18 mouse cellular contexts compared by ENCODE assay signal in genomic region chr11:62612604-62613003, GRCm38 (mm10). TPM values are rescaled to one million over a fixed set of nuclear protein-coding genes. Genes with fewer than 3 reads are reported as not detected.
A peak's percentile ranks its signal among the peaks of the same experiment; 100 is the strongest.
DNase-seq lines count a peak whose midpoint lies in the region; ATAC-seq and TF ChIP-seq lines count a peak whose summit lies in the region.
"Had no signal": no experiment of that assay in that cellular context is flagged by ENCODE, and none has a peak within 500 bp of the region (broad histone marks: within the 10 kb centered on the region; RNA-seq: fewer than 3 reads in every experiment).

No protein-coding gene starts in this region.

- intact Hi-C loops in left cerebral cortex, postnatal 10 days (cut with DNase I): loop anchor here (1.0 to 5.0 kb wide), 3 partner anchors 36 to 80 kb away; partner anchors contain the start of genes Lrrc75a and Mmgt2

- TF ChIP-seq CTCF in forebrain, postnatal 0 days (IDR thresholded peaks at IDR 0.05; ENCODE audit: low read depth): no peak

- peak overlapping the region; percentile 57; the same call in 1 of the 2 replicates for H3K9ac ChIP-seq in forebrain, postnatal 0 days
- H3K9ac ChIP-seq in limb, embryonic 13.5 days: peak overlapping the region; percentile 25; the same call in 1 of the 2 replicates
- peak overlapping the region; percentile 74 for H3K9ac ChIP-seq in neural tube, embryonic 13.5 days
- H3K9ac ChIP-seq: liver, embryonic 12.5 days had no signal

- no peak overlapping the region for H3K4me3 ChIP-seq in forebrain, embryonic 10.5 days
- no peak overlapping the region for H3K4me3 ChIP-seq in forebrain, postnatal 0 days (ENCODE audit: low read depth, low read length)
- no peak overlapping the region for H3K4me3 ChIP-seq in limb, embryonic 13.5 days
- H3K4me3 ChIP-seq in neural tube, embryonic 13.5 days: no peak overlapping the region
- H3K4me3 ChIP-seq: heart, embryonic 12.5 days; liver, embryonic 12.5 days had no signal

- WGBS in forebrain, embryonic 10.5 days: 69% methylated on average over 10 of the region's 10 CpGs
- WGBS in forebrain, postnatal 0 days: 45% methylated on average over 10 of the region's 10 CpGs
- WGBS in limb, embryonic 13.5 days: 87% methylated on average over 10 of the region's 10 CpGs
- WGBS in neural tube, embryonic 13.5 days: 33% methylated on average over 10 of the region's 10 CpGs

- H3K4me1 ChIP-seq in forebrain, embryonic 10.5 days: peaks cover 26% of the 10 kb centered on the region
- peaks cover 13% of the 10 kb centered on the region for H3K4me1 ChIP-seq in forebrain, postnatal 0 days (ENCODE audit: insufficient read depth)
- H3K4me1 ChIP-seq in limb, embryonic 13.5 days: peaks cover 17% of the 10 kb centered on the region
- H3K4me1 ChIP-seq in neural tube, embryonic 13.5 days (replicated peaks): peaks cover 32% of the 10 kb centered on the region

- H3K27me3 ChIP-seq in forebrain, embryonic 10.5 days (ENCODE audit: poor library complexity, severe bottlenecking): peaks cover 12% of the 10 kb centered on the region; the same call in 1 of the 2 replicates
- no peaks in the 10 kb centered on the region for H3K27me3 ChIP-seq in forebrain, postnatal 0 days (ENCODE audit: insufficient read depth, low read length)
- no peaks in the 10 kb centered on the region for H3K27me3 ChIP-seq in limb, embryonic 13.5 days
- no peaks in the 10 kb centered on the region for H3K27me3 ChIP-seq in neural tube, embryonic 13.5 days
- H3K27me3 ChIP-seq: heart, embryonic 12.5 days had no signal

- H3K36me3 ChIP-seq in forebrain, embryonic 10.5 days (replicated peaks): peaks cover 57% of the 10 kb centered on the region
- peaks cover 16% of the 10 kb centered on the region; the same call in 1 of the 2 replicates for H3K36me3 ChIP-seq in forebrain, postnatal 0 days (ENCODE audit: insufficient read depth)
- H3K36me3 ChIP-seq in limb, embryonic 13.5 days: peaks cover 62% of the 10 kb centered on the region
- H3K36me3 ChIP-seq in neural tube, embryonic 13.5 days: peaks cover 32% of the 10 kb centered on the region

- H3K9me3 ChIP-seq in forebrain, embryonic 10.5 days: peaks cover 3% of the 10 kb centered on the region; the same call in 1 of the 2 replicates
- no peaks in the 10 kb centered on the region for H3K9me3 ChIP-seq in forebrain, postnatal 0 days (ENCODE audit: low read length)
- no peaks in the 10 kb centered on the region for H3K9me3 ChIP-seq in limb, embryonic 13.5 days
- H3K9me3 ChIP-seq in neural tube, embryonic 13.5 days: no peaks in the 10 kb centered on the region
- H3K9me3 ChIP-seq: heart, embryonic 12.5 days; liver, embryonic 12.5 days had no signal

- H3K27ac ChIP-seq in forebrain, embryonic 10.5 days: peak overlapping the region; percentile 85
- peak overlapping the region; percentile 87; the same call in 1 of the 2 replicates for H3K27ac ChIP-seq in forebrain, postnatal 0 days (ENCODE audit: low read depth, low read length)
- no peak overlapping the region for H3K27ac ChIP-seq in limb, embryonic 13.5 days
- peak overlapping the region; percentile 97 for H3K27ac ChIP-seq in neural tube, embryonic 13.5 days (replicated peaks)
- H3K27ac ChIP-seq: left cerebral cortex, adult 2 months; liver, embryonic 12.5 days had no signal

- H3K4me2 ChIP-seq in forebrain, postnatal 0 days (ENCODE audit: low read depth): peak overlapping the region; percentile 46; the same call in 1 of the 2 replicates
- H3K4me2 ChIP-seq in limb, embryonic 13.5 days (replicated peaks): no peak overlapping the region
- H3K4me2 ChIP-seq in neural tube, embryonic 13.5 days: peak overlapping the region; percentile 54; the same call in 1 of the 2 replicates
- H3K4me2 ChIP-seq: liver, embryonic 12.5 days had no signal

- ATAC-seq in forebrain, postnatal 0 days: no peak
- ATAC-seq in limb, embryonic 13.5 days (ENCODE audit: low FRiP score, low read depth): no peak
- ATAC-seq in neural tube, embryonic 13.5 days (ENCODE audit: low read depth): no peak
- ATAC-seq: activated CD4-positive, CD25-positive, alpha-beta regulatory T cell, adult 4 months; CD4-positive, CD25-positive, alpha-beta regulatory T cell, adult 4 months; liver, embryonic 12.5 days had no signal

- no peak for DNase-seq in forebrain, embryonic 10.5 days (ENCODE audit: extremely low spot score, low spot score)
- DNase-seq in forebrain, postnatal 0 days: no peak
- no peak for DNase-seq in left cerebral cortex, postnatal 10 days (ENCODE audit: extremely low spot score in 1 of 2, low spot score in 2 of 2)
- no peak for DNase-seq in adrenal gland, postnatal 25 days
- DNase-seq in T-cell, adult 2 months (ENCODE audit: low spot score): no peak
- DNase-seq: cerebellum, adult 11 months; embryo, embryonic 11 days; gastrocnemius, postnatal 25 days; kidney, adult 8-10 months; lung, postnatal 10 days; thymus, adult 18-20 months had no signal

RNA-seq across cellular contexts. Expression of gene Lrrc75a, which starts 35.7 kb away (rescaled TPM):
- polyA plus RNA-seq in forebrain, embryonic 10.5 days (2016; fragmentation: Nextera tagmentation; extraction: Ambion mirVana): 9.1 and 10.0 TPM in 2 replicates
- 13.2 and 18.1 TPM in 2 replicates for total RNA-seq in forebrain, postnatal 0 days (2014; rRNA removed)
- polyA plus RNA-seq in forebrain, postnatal 0 days (2015; fragmentation: Nextera tagmentation; extraction: Ambion mirVana): 6.5 and 7.1 TPM in 2 replicates
- 14.9 and 15.5 TPM in 2 replicates for polyA plus RNA-seq in limb, embryonic 13.5 days (2015; fragmentation: Nextera tagmentation; extraction: Ambion mirVana)
- polyA plus RNA-seq in neural tube, embryonic 13.5 days (2015; fragmentation: Nextera tagmentation; extraction: Ambion mirVana): 8.5 and 8.9 TPM in 2 replicates
- 10 to 100 TPM; 13.0 to 14.2 TPM for total RNA-seq in left cerebral cortex, postnatal 10 days (2021)
- total RNA-seq in adrenal gland, postnatal 25 days (2021): 37.2 and 44.9 TPM in 2 replicates

RNA-seq across cellular contexts. Expression of gene Mmgt2, which starts 35.9 kb away (rescaled TPM):
- 38.6 and 39.0 TPM in 2 replicates for polyA plus RNA-seq in forebrain, embryonic 10.5 days (2016; fragmentation: Nextera tagmentation; extraction: Ambion mirVana)
- 22.6 and 37.0 TPM in 2 replicates for total RNA-seq in forebrain, postnatal 0 days (2014; rRNA removed)
- polyA plus RNA-seq in forebrain, postnatal 0 days (2015; fragmentation: Nextera tagmentation; extraction: Ambion mirVana): 22.4 and 23.3 TPM in 2 replicates
- polyA plus RNA-seq in limb, embryonic 13.5 days (2015; fragmentation: Nextera tagmentation; extraction: Ambion mirVana): 68.2 and 69.4 TPM in 2 replicates
- polyA plus RNA-seq in neural tube, embryonic 13.5 days (2015; fragmentation: Nextera tagmentation; extraction: Ambion mirVana): 21.4 and 25.6 TPM in 2 replicates
- total RNA-seq in left cerebral cortex, postnatal 10 days (2021): 10 to 100 TPM; 23.5 to 25.8 TPM
- 35.7 and 49.0 TPM in 2 replicates for total RNA-seq in adrenal gland, postnatal 25 days (2021)

RNA-seq across cellular contexts. Expression of gene Trpv2, which starts 38.3 kb away (rescaled TPM):
- polyA plus RNA-seq in forebrain, embryonic 10.5 days (2016; fragmentation: Nextera tagmentation; extraction: Ambion mirVana): 2.1 and 2.5 TPM in 2 replicates
- total RNA-seq in forebrain, postnatal 0 days (2014; rRNA removed): 38.1 and 46.6 TPM in 2 replicates
- 21.6 and 26.2 TPM in 2 replicates for polyA plus RNA-seq in forebrain, postnatal 0 days (2015; fragmentation: Nextera tagmentation; extraction: Ambion mirVana)
- polyA plus RNA-seq in limb, embryonic 13.5 days (2015; fragmentation: Nextera tagmentation; extraction: Ambion mirVana): 1.4 and 2.4 TPM in 2 replicates
- 23.1 and 25.0 TPM in 2 replicates for polyA plus RNA-seq in neural tube, embryonic 13.5 days (2015; fragmentation: Nextera tagmentation; extraction: Ambion mirVana)
- 10 to 100 TPM; 27.8 to 30.0 TPM for total RNA-seq in left cerebral cortex, postnatal 10 days (2021)
- total RNA-seq in adrenal gland, postnatal 25 days (2021): 1.6 and 1.9 TPM in 2 replicates
